Comparison of ENCODE assay signal across 29 mouse cellular contexts in the genomic region with DNA sequence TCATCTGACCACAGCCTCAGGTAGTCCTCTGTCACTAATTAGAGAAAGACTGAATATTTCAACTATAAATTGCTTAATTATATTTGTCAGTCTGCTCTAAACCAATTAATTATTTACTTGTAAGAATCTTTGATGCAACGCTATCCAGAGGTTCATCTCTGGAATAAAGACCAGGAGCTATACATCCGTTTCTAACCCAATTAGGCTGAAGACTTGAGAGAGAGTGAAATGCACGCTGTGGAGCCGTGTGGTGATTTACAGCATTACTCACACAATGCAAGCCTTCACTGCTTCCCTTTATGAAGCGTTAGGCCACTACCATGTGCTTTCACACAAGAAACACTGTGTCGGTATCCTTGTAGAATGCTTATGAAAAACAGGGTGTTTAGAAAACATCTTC.
DNase-seq lines count a peak whose midpoint lies in the region; ATAC-seq and TF ChIP-seq lines count a peak whose summit lies in the region.
"Had no signal": no experiment of that assay in that cellular context is flagged by ENCODE, and none has a peak within 500 bp of the region (broad histone marks: within the 10 kb centered on the region; RNA-seq: fewer than 3 reads in every experiment).

No protein-coding gene starts in this region.

- ATAC-seq in midbrain, embryonic 13.5 days: peak; percentile 85
- ATAC-seq: activated CD4-positive, CD25-positive, alpha-beta regulatory T cell, adult 4 months had no signal

- no peak overlapping the region for H3K4me3 ChIP-seq in midbrain, embryonic 13.5 days (replicated peaks)
- H3K4me3 ChIP-seq in midbrain, embryonic 10.5 days: no peak overlapping the region
- no peak overlapping the region for H3K4me3 ChIP-seq in limb, embryonic 10.5 days
- H3K4me3 ChIP-seq: embryonic facial prominence, embryonic 13.5 days; erythroblast, embryonic 14.5 days; heart, embryonic 12.5 days; liver, embryonic 15.5 days; lung, embryonic 15.5 days; megakaryocyte, embryonic 14.5 days had no signal

- peak overlapping the region; percentile 71 for H3K27ac ChIP-seq in midbrain, embryonic 13.5 days
- no peak overlapping the region for H3K27ac ChIP-seq in midbrain, embryonic 10.5 days (replicated peaks)
- H3K27ac ChIP-seq in limb, embryonic 10.5 days: peak overlapping the region; percentile 63
- H3K27ac ChIP-seq: embryonic facial prominence, embryonic 13.5 days; kidney, postnatal 0 days; liver, embryonic 15.5 days; lung, embryonic 15.5 days had no signal

- no peak overlapping the region for H3K9ac ChIP-seq in midbrain, embryonic 13.5 days (replicated peaks)
- H3K9ac ChIP-seq: embryonic facial prominence, embryonic 13.5 days; heart, embryonic 12.5 days; liver, embryonic 15.5 days; lung, embryonic 15.5 days had no signal

- 52% methylated on average over 6 of the region's 6 CpGs for WGBS in midbrain, embryonic 13.5 days
- 86% methylated on average over 6 of the region's 6 CpGs for WGBS in midbrain, embryonic 10.5 days
- WGBS in limb, embryonic 10.5 days: 40% methylated on average over 6 of the region's 6 CpGs

- DNase-seq in midbrain, embryonic 10.5 days (ENCODE audit: low spot score): no peak
- DNase-seq in brain, embryonic 14.5 days (ENCODE audit: low read depth): peak; percentile 79
- DNase-seq in limb, embryonic 10.5 days (ENCODE audit: low spot score): no peak
- peak; percentile 56 for DNase-seq in retina, embryonic 14.5 days (ENCODE audit: low spot score)
- DNase-seq in kidney, postnatal 10 days: no peak
- no peak for DNase-seq in layer of hippocampus, adult 18-20 months (ENCODE audit: low spot score in 2 of 2)
- no peak for DNase-seq in embryo, embryonic 11 days
- DNase-seq: adrenal gland, adult 8-10 months; cerebellum, adult 18-20 months; cerebellum, postnatal 14 days; gastrocnemius, postnatal 14 days; heart, adult 18-20 months; heart, postnatal 14 days; kidney, adult 18-20 months; left cerebral cortex, postnatal 4 days; liver; lung, postnatal 36 days; right cerebral cortex, adult 18-20 months; thymus, adult 18-20 months; thymus, postnatal 36 days had no signal

- no peak for TF ChIP-seq POLR2A in brain, embryonic 14.5 days (IDR thresholded peaks at IDR 0.05; ENCODE audit: borderline replicate concordance, extremely low read depth, insufficient read depth, insufficient read length, poor library complexity, severe bottlenecking)

- H3K27me3 ChIP-seq in midbrain, embryonic 13.5 days: no peaks in the 10 kb centered on the region
- H3K27me3 ChIP-seq in midbrain, embryonic 10.5 days (ENCODE audit: low read depth, poor library complexity, severe bottlenecking): no peaks in the 10 kb centered on the region
- H3K27me3 ChIP-seq in limb, embryonic 10.5 days (ENCODE audit: low read depth, poor library complexity, severe bottlenecking): no peaks in the 10 kb centered on the region
- H3K27me3 ChIP-seq: embryonic facial prominence, embryonic 13.5 days; heart, embryonic 12.5 days; liver, embryonic 15.5 days; lung, embryonic 15.5 days; megakaryocyte, embryonic 14.5 days had no signal

- H3K36me3 ChIP-seq in midbrain, embryonic 13.5 days: no peaks in the 10 kb centered on the region
- H3K36me3 ChIP-seq in midbrain, embryonic 10.5 days: no peaks in the 10 kb centered on the region; the same call in none of the 2 replicates
- H3K36me3 ChIP-seq in limb, embryonic 10.5 days: peaks cover 5% of the 10 kb centered on the region; the same call in 1 of the 2 replicates
- H3K36me3 ChIP-seq: embryonic facial prominence, embryonic 13.5 days; liver, embryonic 15.5 days; lung, embryonic 15.5 days had no signal

- no peak overlapping the region for H3K4me2 ChIP-seq in midbrain, embryonic 13.5 days (replicated peaks)
- H3K4me2 ChIP-seq: embryonic facial prominence, embryonic 13.5 days; heart, embryonic 12.5 days; liver, embryonic 15.5 days; lung, embryonic 15.5 days had no signal

- no peaks in the 10 kb centered on the region; the same call in 1 of the 2 replicates for H3K4me1 ChIP-seq in midbrain, embryonic 13.5 days (replicated peaks)
- H3K4me1 ChIP-seq in midbrain, embryonic 10.5 days: no peaks in the 10 kb centered on the region
- peaks cover 25% of the 10 kb centered on the region for H3K4me1 ChIP-seq in limb, embryonic 10.5 days
- H3K4me1 ChIP-seq: embryonic facial prominence, embryonic 13.5 days; heart, embryonic 12.5 days; liver, embryonic 15.5 days; lung, embryonic 15.5 days had no signal

- H3K9me3 ChIP-seq in midbrain, embryonic 13.5 days: no peaks in the 10 kb centered on the region
- H3K9me3 ChIP-seq in midbrain, embryonic 10.5 days (replicated peaks): no peaks in the 10 kb centered on the region
- H3K9me3 ChIP-seq in limb, embryonic 10.5 days (replicated peaks): no peaks in the 10 kb centered on the region
- H3K9me3 ChIP-seq: embryonic facial prominence, embryonic 13.5 days; heart, embryonic 12.5 days; liver, embryonic 15.5 days; lung, embryonic 15.5 days; megakaryocyte, embryonic 14.5 days had no signal

- TF ChIP-seq CTCF in brain, embryonic 14.5 days (IDR thresholded peaks at IDR 0.05; ENCODE audit: borderline replicate concordance, extremely low read depth, insufficient read depth, insufficient read length): no peak

Comparison
In these comparisons a context has a peak if more than half of its experiments do, and no peak if none do; other contexts are left out.
1. DNase-seq: peak in brain, embryonic 14.5 days (single experiment) and retina, embryonic 14.5 days (single experiment); none in midbrain, embryonic 10.5 days (single experiment), limb, embryonic 10.5 days (single experiment), kidney, postnatal 10 days (single experiment), layer of hippocampus, adult 18-20 months (0 of 2) and embryo, embryonic 11 days (single experiment).